Mouse (Mus musculus) fat pad, adult 2 months (tissue): ENCODE results near the gene Arl4d.

ENCODE experiments used
- DNase-seq: peaks from one replicate; pipeline ENCODE4 v3.0.0-alpha.2; 2011; ENCODE audit warnings: low read depth, low spot score; ENCODE audit errors: extremely low read depth

The Arl4d gene

DNA sequence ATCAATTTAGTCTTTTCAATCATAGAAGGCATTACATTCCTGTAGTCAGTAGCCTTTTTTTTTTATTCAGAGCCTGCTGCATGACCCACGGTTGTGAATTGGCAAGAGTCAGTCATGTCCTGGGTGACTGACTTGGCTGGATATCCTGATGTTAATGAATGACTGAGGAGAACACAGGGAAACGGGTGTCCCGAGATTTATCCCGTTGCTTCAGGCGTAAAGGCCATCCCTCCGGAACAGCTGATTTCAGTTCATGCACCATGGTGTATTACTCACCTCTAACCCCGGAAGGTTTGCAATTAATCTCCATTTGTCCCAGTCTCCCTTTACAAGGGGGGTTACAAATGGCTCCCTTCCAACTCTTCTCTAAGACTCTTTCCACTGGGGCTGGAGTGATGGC lies 48.7 kb downstream of the Arl4d start:
- no peak for DNase-seq
